Mouse (Mus musculus) Patski (cell line): ENCODE results near the gene Ddx19b. TPM values are rescaled to one million over a fixed set of nuclear protein-coding genes. Genes with fewer than 3 reads are reported as not detected.
A peak's percentile ranks its signal among the peaks of the same experiment; 100 is the strongest.
"Not testable (repeated sequence)": the region's sequence is repeated elsewhere in the genome, so short reads cannot be mapped to it uniquely, and the experiment has no call there.

ENCODE experiments used
- ATAC-seq: fragments of 100-300 bp; one replicate; pipeline ENCODE4 v1.8.0; 2021
- CTCF ChIA-PET: fragments of 350-600 bp; sonication (Branson Sonifier 250); formaldehyde crosslinking; loops from one replicate; lab custom pipeline; 2022; ENCODE audit warnings: inconsistent platforms; lab: Charles Lee
- POLR2A ChIA-PET: fragments of 350-600 bp; sonication (Branson Sonifier 250); formaldehyde crosslinking; loops from one replicate; lab custom pipeline; 2022; ENCODE audit warnings: antibody characterized with exemption, inconsistent platforms; lab: Charles Lee
- DNase-seq: peaks from one replicate; pipeline ENCODE4 v3.0.0-alpha.2; 2011; ENCODE audit warnings: low read depth, low spot score
- H3K27me3 ChIP-seq: fragments of 371-371 bp; one replicate; pipeline ENCODE4 v1.5.1; 2021
- CTCF ChIP-seq: fragments of 100-300 bp; IDR thresholded peaks from one replicate; pipeline ENCODE4 v1.5.1; 2021
- in situ Hi-C: fragments of 300-500 bp; cut with MboI; formaldehyde crosslinking; loops from 3 replicates; pipeline ENCODE4 v1.11.1; 2018; ENCODE audit warnings: low pct_unique_long_range_greater_than_20kb, mixed read lengths
- polyA plus RNA-seq: library from polyadenylated mRNA; unstranded; gene quantifications from one replicate; pipeline ENCODE4 v1.2.3, GENCODE M21; 2021

Ddx19b gene
- polyA plus RNA-seq, 1 experiment from 2014 or later = 8.3 TPM

GRCm38 (mm10) chr8:110967326-110967725 lies 64.2 kb downstream of the Ddx19b start:
- in situ Hi-C loops = loop anchor here (5.0 kb wide), 1 partner anchor 55 kb away; no protein-coding TSS in a partner anchor
- no peak for ATAC-seq

GRCm38 (mm10) chr8:110966586-110966985 lies 65.0 kb downstream of the Ddx19b start:
- ChIA-PET CTCF (interaction anchor here (1.2 kb wide), 2 partner anchors 17 to 57 kb away, joined by 3 to 4 read pairs; no protein-coding TSS in a partner anchor), POLR2A (no interaction called here)
- no peak for TF ChIP-seq CTCF
- ATAC-seq = no peak
- no peak for DNase-seq
- H3K27me3 ChIP-seq = no peaks in the 10 kb centered on the region
- in situ Hi-C loops = loop anchor here (5.0 kb wide), 1 partner anchor 54 kb away; no protein-coding TSS in a partner anchor

More at GRCm38 (mm10) chr8:110967326-110967725, 64.2 kb downstream of the Ddx19b start:
- ChIA-PET CTCF (interaction anchor here (0.9 to 1.2 kb wide), 4 partner anchors 16 to 84 kb away, joined by 3 to 4 read pairs (median 3); no protein-coding TSS in a partner anchor), POLR2A (interaction anchor here (0.6 to 0.7 kb wide), 2 partner anchors 16 to 126 kb away, joined by 3 to 5 read pairs; no protein-coding TSS in a partner anchor)
- H3K27me3 ChIP-seq = no peaks in the 10 kb centered on the region
- DNase-seq = no peak
- TF ChIP-seq CTCF = no peak

- POLR2A ChIA-PET = no interaction called here
- no peaks in the 10 kb centered on the region for H3K27me3 ChIP-seq
- peak; percentile 60 for DNase-seq
- peak; percentile 77 for ATAC-seq
- CTCF ChIA-PET = interaction anchor here (0.7 to 1.6 kb wide), 4 partner anchors 13 to 47 kb away, joined by 3 to 4 read pairs (median 4); no protein-coding TSS in a partner anchor
- in situ Hi-C loops = loop anchor here (5.0 kb wide), 1 partner anchor 53 kb away; no protein-coding TSS in a partner anchor
- no peak for TF ChIP-seq CTCF
Observed at GRCm38 (mm10) chr8:110965594-110965993, 66.0 kb downstream of the Ddx19b start.

- DNase-seq (no peak), ATAC-seq (no peak)
- in situ Hi-C loops = loop anchor here (5.0 kb wide), 1 partner anchor 52 kb away; no protein-coding TSS in a partner anchor
- no peak for TF ChIP-seq CTCF
- CTCF ChIA-PET = interaction anchor here (0.7 to 1.6 kb wide), 3 partner anchors 12 to 23 kb away, joined by 3 to 4 read pairs (median 4); no protein-coding TSS in a partner anchor
- POLR2A ChIA-PET = no interaction called here
- H3K27me3 ChIP-seq = no peaks in the 10 kb centered on the region
Observed at GRCm38 (mm10) chr8:110964666-110965065, 66.9 kb downstream of the Ddx19b start.

- TF ChIP-seq CTCF = no peak
- CTCF ChIA-PET = no interaction called here
- in situ Hi-C loops = no loop called here
Observed at GRCm38 (mm10) chr8:110963051-110963450, 68.5 kb downstream of the Ddx19b start.

GRCm38 (mm10) chr8:110959906-110960305 lies 71.6 kb downstream of the Ddx19b start:
- ATAC-seq (no peak), DNase-seq (no peak)
- in situ Hi-C loops = no loop called here
- TF ChIP-seq CTCF = no peak
- ChIA-PET POLR2A (no interaction called here), CTCF (no interaction called here)
- H3K27me3 ChIP-seq = no peaks in the 10 kb centered on the region

More at GRCm38 (mm10) chr8:110963051-110963450, 68.5 kb downstream of the Ddx19b start:
- DNase-seq = no peak
- H3K27me3 ChIP-seq = no peaks in the 10 kb centered on the region
- ATAC-seq = no peak
- POLR2A ChIA-PET = no interaction called here

GRCm38 (mm10) chr8:110959071-110959780 lies 72.3 kb downstream of the Ddx19b start:
- TF ChIP-seq CTCF = no peak
- H3K27me3 ChIP-seq = no peaks in the 10 kb centered on the region
- ATAC-seq (no peak), DNase-seq (no peak)
- ChIA-PET POLR2A (no interaction called here), CTCF (no interaction called here)
- in situ Hi-C loops = no loop called here

- H3K27me3 ChIP-seq, DNase-seq, in situ Hi-C loops, POLR2A ChIA-PET, CTCF ChIA-PET, ATAC-seq: not testable (repeated sequence)
Observed at GRCm38 (mm10) chr8:110958553-110958952, 73.0 kb downstream of the Ddx19b start.

- DNase-seq (no peak), ATAC-seq (no peak)
- ChIA-PET CTCF (no interaction called here), POLR2A (no interaction called here)
- H3K27me3 ChIP-seq = no peaks in the 10 kb centered on the region
- in situ Hi-C loops = no loop called here
- no peak for TF ChIP-seq CTCF
Observed at GRCm38 (mm10) chr8:110958135-110958534, 73.4 kb downstream of the Ddx19b start.

- no peak for ATAC-seq
Observed at GRCm38 (mm10) chr8:110957471-110957870, 74.1 kb downstream of the Ddx19b start.

More at GRCm38 (mm10) chr8:110957471-110957870, 74.1 kb downstream of the Ddx19b start:
- in situ Hi-C loops = no loop called here
- ChIA-PET CTCF (no interaction called here), POLR2A (no interaction called here)
- DNase-seq = no peak
- no peak for TF ChIP-seq CTCF
- H3K27me3 ChIP-seq = no peaks in the 10 kb centered on the region
